Mouse (Mus musculus): ENCODE data around the gene Tbc1d1. TPM values are rescaled to one million over a fixed set of nuclear protein-coding genes. Genes with fewer than 3 reads are reported as not detected.

The Tbc1d1 gene
- polyA plus RNA-seq, 2 experiments = 4.8 to 5.6 TPM

- peak; percentile 55 for ATAC-seq (ENCODE audit: insufficient read depth)
- WGBS (ENCODE audit: insufficient replicate concordance) = under 1% methylated on average over 61 of the region's 63 CpGs
- Histone ChIP-seq H3K9me3 (ENCODE audit: control insufficient read depth, low read length) (no peaks in the 10 kb centered on the region), H3K4me2 (ENCODE audit: low read depth) (peak overlapping the region; percentile 100), H3K4me1 (replicated peaks; ENCODE audit: control insufficient read depth in 2 of 2, insufficient read depth in 2 of 2, low read length in 1 of 2) (peaks cover 36% of the 10 kb centered on the region in 2 experiments), H3K36me3 (replicated peaks; ENCODE audit: control insufficient read depth, insufficient read depth, low read depth) (no peaks in the 10 kb centered on the region), H3K4me3 (ENCODE audit: insufficient read depth in 1 of 2, low read depth in 2 of 2, low read length in 2 of 2) (peak overlapping the region; percentile 61 to 83), H3K9ac (replicated peaks) (peak overlapping the region; percentile 79), H3K27me3 (ENCODE audit: control insufficient read depth, insufficient read depth, low read length) (peaks cover 5% of the 10 kb centered on the region; the same call in 1 of the 2 replicates), H3K27ac (no peak overlapping the region; the same call in 1 of the 2 replicates)
- no peak for DNase-seq (ENCODE audit: low read depth in 3 of 3, low spot score in 3 of 3)
- TF ChIP-seq EP300 (IDR thresholded peaks at IDR 0.05; ENCODE audit: low read depth) (no peak), CTCF (IDR thresholded peaks at IDR 0.05; ENCODE audit: low read depth) (peak; percentile 24; the same call in 1 of the 2 replicates)
Measured at GRCm38 (mm10) chr5:64159781-64160704, 3.9 kb downstream of the Tbc1d1 start.

- H3K4me1 ChIP-seq (replicated peaks; ENCODE audit: control insufficient read depth in 2 of 2, insufficient read depth in 2 of 2, low read length in 1 of 2) = peaks cover 35% of the 10 kb centered on the region in 2 experiments
- H3K36me3 ChIP-seq (replicated peaks; ENCODE audit: control insufficient read depth, insufficient read depth, low read depth) = no peaks in the 10 kb centered on the region
- peak; percentile 17; the same call in 1 of the 2 replicates for ATAC-seq (ENCODE audit: insufficient read depth)
- H3K9ac ChIP-seq (replicated peaks) = peak overlapping the region; percentile 79
- H3K27me3 ChIP-seq (ENCODE audit: control insufficient read depth, insufficient read depth, low read length) = peaks cover 5% of the 10 kb centered on the region; the same call in 1 of the 2 replicates
- TF ChIP-seq CTCF (IDR thresholded peaks at IDR 0.05; ENCODE audit: low read depth) (no peak), EP300 (IDR thresholded peaks at IDR 0.05; ENCODE audit: low read depth) (no peak)
- peak overlapping the region; percentile 100 for H3K4me2 ChIP-seq (ENCODE audit: low read depth)
- WGBS (ENCODE audit: insufficient replicate concordance) = 2% methylated on average over 23 of the region's 23 CpGs
- peak overlapping the region; percentile 61 to 83 for H3K4me3 ChIP-seq (ENCODE audit: insufficient read depth in 1 of 2, low read depth in 2 of 2, low read length in 2 of 2)
- H3K9me3 ChIP-seq (ENCODE audit: control insufficient read depth, low read length) = no peaks in the 10 kb centered on the region
- DNase-seq (ENCODE audit: low read depth in 3 of 3, low spot score in 3 of 3) = no peak
- no peak overlapping the region for H3K27ac ChIP-seq
Measured at GRCm38 (mm10) chr5:64160705-64161391, 4.7 kb downstream of the Tbc1d1 start.

GRCm38 (mm10) chr5:64161917-64162316 lies 5.8 kb downstream of the Tbc1d1 start:
- TF ChIP-seq EP300 (IDR thresholded peaks at IDR 0.05; ENCODE audit: low read depth) (no peak), CTCF (IDR thresholded peaks at IDR 0.05; ENCODE audit: low read depth) (no peak)
- Histone ChIP-seq H3K4me2 (ENCODE audit: low read depth) (peak overlapping the region; percentile 100), H3K27ac (peak overlapping the region; percentile 7; the same call in 1 of the 2 replicates), H3K27me3 (ENCODE audit: control insufficient read depth, insufficient read depth, low read length) (peaks cover 5% of the 10 kb centered on the region; the same call in 1 of the 2 replicates), H3K4me3 (ENCODE audit: insufficient read depth in 1 of 2, low read depth in 2 of 2, low read length in 2 of 2) (peak overlapping the region in 1 of 2 experiments; percentile 83; a peak in 2 of 4 replicates), H3K9ac (replicated peaks) (no peak overlapping the region; the same call in 1 of the 2 replicates), H3K4me1 (replicated peaks; ENCODE audit: control insufficient read depth in 2 of 2, insufficient read depth in 2 of 2, low read length in 1 of 2) (peaks cover 26 to 32% of the 10 kb centered on the region in 2 experiments), H3K9me3 (ENCODE audit: control insufficient read depth, low read length) (no peaks in the 10 kb centered on the region), H3K36me3 (replicated peaks; ENCODE audit: control insufficient read depth, insufficient read depth, low read depth) (no peaks in the 10 kb centered on the region)
- 20% methylated on average over 3 of the region's 3 CpGs for WGBS (ENCODE audit: insufficient replicate concordance)
- DNase-seq (ENCODE audit: low read depth in 3 of 3, low spot score in 3 of 3) = no peak
- ATAC-seq (ENCODE audit: insufficient read depth) = peak; percentile 24; the same call in 1 of the 2 replicates

GRCm38 (mm10) chr5:64162582-64162981 lies 6.5 kb downstream of the Tbc1d1 start:
- Histone ChIP-seq H3K4me3 (ENCODE audit: insufficient read depth in 1 of 2, low read depth in 2 of 2, low read length in 2 of 2) (no peak overlapping the region), H3K4me1 (replicated peaks; ENCODE audit: control insufficient read depth in 2 of 2, insufficient read depth in 2 of 2, low read length in 1 of 2) (peaks cover 26 to 32% of the 10 kb centered on the region in 2 experiments), H3K4me2 (ENCODE audit: low read depth) (peak overlapping the region; percentile 100), H3K9ac (replicated peaks) (no peak overlapping the region), H3K36me3 (replicated peaks; ENCODE audit: control insufficient read depth, insufficient read depth, low read depth) (no peaks in the 10 kb centered on the region), H3K9me3 (ENCODE audit: control insufficient read depth, low read length) (no peaks in the 10 kb centered on the region), H3K27ac (no peak overlapping the region), H3K27me3 (ENCODE audit: control insufficient read depth, insufficient read depth, low read length) (peaks cover 5% of the 10 kb centered on the region; the same call in 1 of the 2 replicates)
- TF ChIP-seq CTCF (IDR thresholded peaks at IDR 0.05; ENCODE audit: low read depth) (no peak), EP300 (IDR thresholded peaks at IDR 0.05; ENCODE audit: low read depth) (no peak)
- WGBS (ENCODE audit: insufficient replicate concordance) = 81% methylated on average over 5 of the region's 5 CpGs
- DNase-seq (ENCODE audit: low read depth in 3 of 3, low spot score in 3 of 3) (no peak), ATAC-seq (ENCODE audit: insufficient read depth) (no peak)
